Mouse (Mus musculus) NIH3T3 (cell line): ENCODE results near the gene Tnfrsf14.

ENCODE experiments used
- DNase-seq: peaks from one replicate; pipeline ENCODE4 v3.0.0-alpha.2; 2012; ENCODE audit warnings: low read depth

Gene Tnfrsf14

GRCm38 (mm10) chr4:154948940-154949588 is 20.7 kb upstream of the Tnfrsf14 start:
- no peak for DNase-seq

- no peak for DNase-seq
Measured at GRCm38 (mm10) chr4:154948066-154948939, 19.9 kb upstream of the Tnfrsf14 start.

GRCm38 (mm10) chr4:154946319-154946718 is 18.0 kb upstream of the Tnfrsf14 start:
- DNase-seq, result peak; percentile 51

GRCm38 (mm10) chr4:154944121-154944590 is 15.8 kb upstream of the Tnfrsf14 start:
- peak; percentile 88 for DNase-seq

- no peak for DNase-seq
Measured at GRCm38 (mm10) chr4:154943323-154944039, 15.1 kb upstream of the Tnfrsf14 start.

- DNase-seq, result no peak
Measured at GRCm38 (mm10) chr4:154942632-154943322, 14.4 kb upstream of the Tnfrsf14 start.

GRCm38 (mm10) chr4:154941831-154942230 is 13.5 kb upstream of the Tnfrsf14 start:
- no peak for DNase-seq

- DNase-seq, result no peak
Measured at GRCm38 (mm10) chr4:154940156-154940555, 11.8 kb upstream of the Tnfrsf14 start.

- no peak for DNase-seq
Measured at GRCm38 (mm10) chr4:154937746-154938145, 9.4 kb upstream of the Tnfrsf14 start.

- no peak for DNase-seq
Measured at GRCm38 (mm10) chr4:154936542-154937255, 8.3 kb upstream of the Tnfrsf14 start.

GRCm38 (mm10) chr4:154935788-154936187 is 7.4 kb upstream of the Tnfrsf14 start:
- DNase-seq, result no peak

- DNase-seq, result no peak
Measured at GRCm38 (mm10) chr4:154934800-154935199, 6.4 kb upstream of the Tnfrsf14 start.

- DNase-seq, result no peak
Measured at GRCm38 (mm10) chr4:154933306-154933907, 5.0 kb upstream of the Tnfrsf14 start.

- DNase-seq, result no peak
Measured at GRCm38 (mm10) chr4:154929088-154929660, 811 bp upstream of the Tnfrsf14 start.

- DNase-seq, result peak; percentile 67
Measured at GRCm38 (mm10) chr4:154927899-154928337, 445 bp downstream of the Tnfrsf14 start.

- no peak for DNase-seq
Measured at GRCm38 (mm10) chr4:154926969-154927898, 1.1 kb downstream of the Tnfrsf14 start.

- DNase-seq, result no peak
Measured at GRCm38 (mm10) chr4:154925413-154925812, 3.0 kb downstream of the Tnfrsf14 start.

- DNase-seq, result no peak
Measured at GRCm38 (mm10) chr4:154922931-154923330, 5.4 kb downstream of the Tnfrsf14 start.

GRCm38 (mm10) chr4:154922291-154922690 is 6.1 kb downstream of the Tnfrsf14 start:
- DNase-seq, result no peak
